12 mouse cellular contexts compared by ENCODE assay signal in genomic region chr14:32437352-32437793, GRCm38 (mm10). TPM values are rescaled to one million over a fixed set of nuclear protein-coding genes. Genes with fewer than 3 reads are reported as not detected.
DNase-seq lines count a peak whose midpoint lies in the region; ATAC-seq and TF ChIP-seq lines count a peak whose summit lies in the region.
"Had no signal": no experiment of that assay in that cellular context is flagged by ENCODE, and none has a peak within 500 bp of the region (broad histone marks: within the 10 kb centered on the region; RNA-seq: fewer than 3 reads in every experiment).

No protein-coding gene starts in this region.

- DNase-seq in cerebellum, postnatal 10 days = peak; percentile 41 to 43
- no peak for DNase-seq in cerebellum, adult 18-20 months
- DNase-seq in midbrain, embryonic 11.5 days (ENCODE audit: low spot score, missing footprints) = no peak
- peak; percentile 12 for DNase-seq in stomach, postnatal 0 days (ENCODE audit: low spot score)
- no peak for DNase-seq in cerebellum, postnatal 36 days
- no peak for DNase-seq in heart, postnatal 25 days (ENCODE audit: low spot score)
- DNase-seq: gastrocnemius, postnatal 25 days; lung, postnatal 36 days; spleen, adult 18-20 months had no signal

- WGBS in midbrain, embryonic 11.5 days = 44% methylated on average over 5 of the region's 5 CpGs
- 34% methylated on average over 5 of the region's 5 CpGs for WGBS in midbrain, embryonic 15.5 days
- 38% methylated on average over 5 of the region's 5 CpGs for WGBS in intestine, embryonic 15.5 days
- WGBS in stomach, postnatal 0 days = 23% methylated on average over 5 of the region's 5 CpGs

- no peak overlapping the region for H3K4me3 ChIP-seq in midbrain, embryonic 11.5 days (ENCODE audit: low read depth, low read length)
- H3K4me3 ChIP-seq in midbrain, embryonic 15.5 days = no peak overlapping the region
- no peak overlapping the region for H3K4me3 ChIP-seq in intestine, embryonic 15.5 days (replicated peaks)
- H3K4me3 ChIP-seq in stomach, postnatal 0 days (ENCODE audit: low read depth, low read length) = no peak overlapping the region

- H3K9me3 ChIP-seq in midbrain, embryonic 11.5 days (ENCODE audit: control insufficient read depth, low read length) = no peaks in the 10 kb centered on the region
- no peaks in the 10 kb centered on the region for H3K9me3 ChIP-seq in midbrain, embryonic 15.5 days
- no peaks in the 10 kb centered on the region for H3K9me3 ChIP-seq in intestine, embryonic 15.5 days
- no peaks in the 10 kb centered on the region for H3K9me3 ChIP-seq in stomach, postnatal 0 days (ENCODE audit: control insufficient read depth, low read length)

- intact Hi-C loops in heart, postnatal 25 days (cut with DNase I) = no loop called here

- no peaks in the 10 kb centered on the region for H3K36me3 ChIP-seq in midbrain, embryonic 11.5 days (ENCODE audit: control insufficient read depth, insufficient read depth, low read length)
- H3K36me3 ChIP-seq in midbrain, embryonic 15.5 days (replicated peaks) = no peaks in the 10 kb centered on the region
- no peaks in the 10 kb centered on the region for H3K36me3 ChIP-seq in intestine, embryonic 15.5 days
- H3K36me3 ChIP-seq in stomach, postnatal 0 days (ENCODE audit: control insufficient read depth, insufficient read depth, low read length) = no peaks in the 10 kb centered on the region

- peak; percentile 53 for TF ChIP-seq CTCF in stomach, postnatal 0 days (IDR thresholded peaks at IDR 0.05; ENCODE audit: low read depth)

- TF ChIP-seq EP300 in stomach, postnatal 0 days (optimal IDR thresholded peaks at IDR 0.05) = no peak

- no peak overlapping the region for H3K27ac ChIP-seq in midbrain, embryonic 11.5 days (ENCODE audit: low read depth, low read length)
- no peak overlapping the region for H3K27ac ChIP-seq in midbrain, embryonic 15.5 days
- H3K27ac ChIP-seq in intestine, embryonic 15.5 days = 0 out of 2 replicates have a peak overlapping the region, but pooled peaks have one; percentile 38
- no peak overlapping the region for H3K27ac ChIP-seq in stomach, postnatal 0 days (replicated peaks)

- no peak overlapping the region for H3K4me2 ChIP-seq in midbrain, embryonic 11.5 days
- H3K4me2 ChIP-seq in midbrain, embryonic 15.5 days = no peak overlapping the region
- H3K4me2 ChIP-seq in intestine, embryonic 15.5 days (replicated peaks) = no peak overlapping the region
- H3K4me2 ChIP-seq in stomach, postnatal 0 days (replicated peaks; ENCODE audit: low read depth) = no peak overlapping the region

- no peak overlapping the region for H3K9ac ChIP-seq in midbrain, embryonic 11.5 days (ENCODE audit: low read length)
- no peak overlapping the region for H3K9ac ChIP-seq in midbrain, embryonic 15.5 days
- H3K9ac ChIP-seq in intestine, embryonic 15.5 days = no peak overlapping the region
- H3K9ac ChIP-seq in stomach, postnatal 0 days (ENCODE audit: low read length) = no peak overlapping the region

- H3K4me1 ChIP-seq in midbrain, embryonic 11.5 days (ENCODE audit: control insufficient read depth, insufficient read depth, low read length) = no peaks in the 10 kb centered on the region
- H3K4me1 ChIP-seq in midbrain, embryonic 15.5 days = no peaks in the 10 kb centered on the region
- H3K4me1 ChIP-seq in intestine, embryonic 15.5 days (replicated peaks) = no peaks in the 10 kb centered on the region
- H3K4me1 ChIP-seq in stomach, postnatal 0 days (replicated peaks; ENCODE audit: control insufficient read depth, insufficient read depth) = no peaks in the 10 kb centered on the region

- ATAC-seq in midbrain, embryonic 11.5 days (ENCODE audit: low FRiP score) = peak; percentile 72; the same call in 1 of the 2 replicates
- no peak for ATAC-seq in midbrain, embryonic 15.5 days (replicated peaks)
- ATAC-seq in intestine, embryonic 15.5 days = 0 out of 2 replicates have a peak, but pooled peaks have one; percentile 31
- ATAC-seq in stomach, postnatal 0 days (ENCODE audit: low FRiP score, low TSS enrichment) = no peak

- no peaks in the 10 kb centered on the region for H3K27me3 ChIP-seq in midbrain, embryonic 11.5 days (ENCODE audit: control insufficient read depth, insufficient read depth, low read length)
- H3K27me3 ChIP-seq in midbrain, embryonic 15.5 days (replicated peaks) = no peaks in the 10 kb centered on the region
- no peaks in the 10 kb centered on the region for H3K27me3 ChIP-seq in intestine, embryonic 15.5 days (replicated peaks)
- no peaks in the 10 kb centered on the region for H3K27me3 ChIP-seq in stomach, postnatal 0 days (ENCODE audit: control insufficient read depth, insufficient read depth, low read length)

RNA-seq across cellular contexts. Expression of gene Slc18a3, which starts 27.3 kb away (rescaled TPM):
- polyA plus RNA-seq in midbrain, embryonic 11.5 days (2014; fragmentation: Nextera tagmentation; extraction: Ambion mirVana) = 0.19 and 0.59 TPM in 2 replicates
- 2.5 and 2.8 TPM in 2 replicates for polyA plus RNA-seq in midbrain, embryonic 15.5 days (2015; fragmentation: Nextera tagmentation; extraction: Ambion mirVana)
- polyA plus RNA-seq in intestine, embryonic 15.5 days (2015; fragmentation: Nextera tagmentation; extraction: Ambion mirVana) = 8.4 TPM in 2 replicates
- polyA plus RNA-seq in stomach, postnatal 0 days (2015; fragmentation: Nextera tagmentation; extraction: Ambion mirVana) = 3.8 and 3.9 TPM in 2 replicates
- total RNA-seq in heart, postnatal 25 days (2021) = not detected
- total RNA-seq: gastrocnemius, postnatal 25 days; neutrophil, adult 5-6 weeks had no signal

RNA-seq across cellular contexts. Expression of gene Chat, which starts 28.4 kb away (rescaled TPM):
- 0.11 TPM in 1 of 2 replicates, not detected in the other for polyA plus RNA-seq in midbrain, embryonic 11.5 days (2014; fragmentation: Nextera tagmentation; extraction: Ambion mirVana)
- 0.22 and 0.68 TPM in 2 replicates for polyA plus RNA-seq in midbrain, embryonic 15.5 days (2015; fragmentation: Nextera tagmentation; extraction: Ambion mirVana)
- 0.89 and 1.4 TPM in 2 replicates for polyA plus RNA-seq in intestine, embryonic 15.5 days (2015; fragmentation: Nextera tagmentation; extraction: Ambion mirVana)
- 0.17 and 0.30 TPM in 2 replicates for polyA plus RNA-seq in stomach, postnatal 0 days (2015; fragmentation: Nextera tagmentation; extraction: Ambion mirVana)
- total RNA-seq in heart, postnatal 25 days (2021) = not detected
- total RNA-seq: gastrocnemius, postnatal 25 days; neutrophil, adult 5-6 weeks had no signal

RNA-seq across cellular contexts. Expression of gene 1700024G13Rik, which starts 49.2 kb away (rescaled TPM):
- 0.19 TPM in 1 of 2 replicates, not detected in the other for polyA plus RNA-seq in midbrain, embryonic 11.5 days (2014; fragmentation: Nextera tagmentation; extraction: Ambion mirVana)
- 0.34 and 1.0 TPM in 2 replicates for polyA plus RNA-seq in midbrain, embryonic 15.5 days (2015; fragmentation: Nextera tagmentation; extraction: Ambion mirVana)
- polyA plus RNA-seq in intestine, embryonic 15.5 days (2015; fragmentation: Nextera tagmentation; extraction: Ambion mirVana) = not detected in 2 replicates
- polyA plus RNA-seq in stomach, postnatal 0 days (2015; fragmentation: Nextera tagmentation; extraction: Ambion mirVana) = not detected in 2 replicates
- total RNA-seq in heart, postnatal 25 days (2021) = not detected
- total RNA-seq: gastrocnemius, postnatal 25 days; neutrophil, adult 5-6 weeks had no signal

Comparison
In these comparisons a context has a peak if more than half of its experiments do, and no peak if none do; other contexts are left out.
1. DNase-seq: peak in cerebellum, postnatal 10 days (2 of 2) and stomach, postnatal 0 days (single experiment); none in cerebellum, adult 18-20 months (0 of 2), midbrain, embryonic 11.5 days (single experiment), cerebellum, postnatal 36 days (0 of 2) and heart, postnatal 25 days (single experiment).
2. ATAC-seq: peak in midbrain, embryonic 11.5 days (single experiment) and intestine, embryonic 15.5 days (single experiment); none in midbrain, embryonic 15.5 days (single experiment) and stomach, postnatal 0 days (single experiment).